Mouse (Mus musculus) left cerebral cortex, postnatal 14 days (tissue): ENCODE measurements around the gene Pip4k2c. TPM values are rescaled to one million over a fixed set of nuclear protein-coding genes. Genes with fewer than 3 reads are reported as not detected.

ENCODE experiments used
- DNase-seq, 2 experiments: peaks; one replicate each; pipeline ENCODE4 v3.0.0; 2021 to 2022; ENCODE audit warnings: low spot score in 2 of 2, mixed read lengths in 1 of 2
- intact Hi-C: fragments of 180-260 bp; cut with DNase I; formaldehyde crosslinking; loops from one replicate; pipeline ENCODE4 v1.15.1; 2025
- long read RNA-seq, 2 experiments: library from polyadenylated mRNA; stranded (forward); transcript quantifications; one replicate each; pipeline ENCODE4 v2.0.0; 2021
- total RNA-seq, 2 experiments: library from RNA; stranded (reverse); gene quantifications; 2 replicates each; pipeline ENCODE4 v1.2.3; 2021

The Pip4k2c gene
- total RNA-seq: 10 to 100 TPM; 63.6 to 78.9 TPM
- long read RNA-seq, experiment 1, transcript Pip4k2c-201 (10 exons, 3,307 nt): major isoform, 76 of 100 reads
- long read RNA-seq, experiment 1, partial matches to known transcripts: 17 of 100 reads
- long read RNA-seq, experiment 1, other reads (novel, unspliced or antisense): 7 of 100 reads
- long read RNA-seq, experiment 2, transcript Pip4k2c-201 (10 exons, 3,307 nt): major isoform, 80 of 97 reads
- long read RNA-seq, experiment 2, partial matches to known transcripts: 15 of 97 reads
- long read RNA-seq, experiment 2, other reads (novel, unspliced or antisense): 2 of 97 reads

GRCm38 (mm10) chr10:127211414-127211854 lies at the start of gene Pip4k2c:
TSS of gene Pip4k2c (minus strand) at chr10:127211585.
- intact Hi-C loops: no loop called here

GRCm38 (mm10) chr10:127258489-127258888 lies 47.1 kb upstream of the Pip4k2c start:
- intact Hi-C loops: no loop called here
- DNase-seq: no peak

More at GRCm38 (mm10) chr10:127211414-127211854, at the start of gene Pip4k2c:
- peak; percentile 85 to 88 for DNase-seq

- intact Hi-C loops: no loop called here
- DNase-seq: no peak
These were observed 46.4 kb upstream of the Pip4k2c start for GRCm38 (mm10) chr10:127257790-127258189.

GRCm38 (mm10) chr10:127255625-127256345 lies 44.4 kb upstream of the Pip4k2c start:
- intact Hi-C loops: no loop called here
- DNase-seq: peak; percentile 40 to 81

GRCm38 (mm10) chr10:127250810-127251209 lies 39.4 kb upstream of the Pip4k2c start:
- no peak for DNase-seq
- intact Hi-C loops: no loop called here

GRCm38 (mm10) chr10:127238241-127238824 lies 26.9 kb upstream of the Pip4k2c start:
- intact Hi-C loops: no loop called here
- DNase-seq: no peak

- intact Hi-C loops: no loop called here
These were observed 25.2 kb upstream of the Pip4k2c start for GRCm38 (mm10) chr10:127236541-127236940.

GRCm38 (mm10) chr10:127233141-127233540 lies 21.8 kb upstream of the Pip4k2c start:
- intact Hi-C loops: no loop called here
- DNase-seq: no peak

More at GRCm38 (mm10) chr10:127236541-127236940, 25.2 kb upstream of the Pip4k2c start:
- DNase-seq: no peak

GRCm38 (mm10) chr10:127231741-127232140 lies 20.4 kb upstream of the Pip4k2c start:
- DNase-seq: no peak
- intact Hi-C loops: no loop called here

GRCm38 (mm10) chr10:127230693-127231092 lies 19.3 kb upstream of the Pip4k2c start:
- no peak for DNase-seq
- intact Hi-C loops: no loop called here

- DNase-seq: peak; percentile 59 to 65
- intact Hi-C loops: loop anchor here (1.0 to 5.0 kb wide), 2 partner anchors 52 to 107 kb away; partner anchors contain the start of gene Os9
These were observed 17.5 kb upstream of the Pip4k2c start for GRCm38 (mm10) chr10:127228897-127229296.

GRCm38 (mm10) chr10:127227163-127227562 lies 15.8 kb upstream of the Pip4k2c start:
- intact Hi-C loops: loop anchor here (5.0 kb wide), 1 partner anchor 105 kb away; the partner anchor contains the start of gene Os9
- no peak for DNase-seq

GRCm38 (mm10) chr10:127226318-127226895 lies 15.0 kb upstream of the Pip4k2c start:
- intact Hi-C loops: loop anchor here (5.0 kb wide), 1 partner anchor 104 kb away; the partner anchor contains the start of gene Os9
- no peak for DNase-seq

- intact Hi-C loops: loop anchor here (5.0 kb wide), 1 partner anchor 103 kb away; the partner anchor contains the start of gene Os9
- peak; percentile 48 to 69 for DNase-seq
These were observed 14.3 kb upstream of the Pip4k2c start for GRCm38 (mm10) chr10:127225732-127226131.

- DNase-seq: no peak
- intact Hi-C loops: loop anchor here (5.0 kb wide), 1 partner anchor 103 kb away; the partner anchor contains the start of gene Os9
These were observed 13.8 kb upstream of the Pip4k2c start for GRCm38 (mm10) chr10:127225213-127225612.

- intact Hi-C loops: no loop called here
- no peak for DNase-seq
These were observed 7.0 kb upstream of the Pip4k2c start for GRCm38 (mm10) chr10:127218339-127218738.

GRCm38 (mm10) chr10:127217177-127217576 lies 5.8 kb upstream of the Pip4k2c start:
- intact Hi-C loops: no loop called here
- no peak for DNase-seq

- no peak for DNase-seq
- intact Hi-C loops: no loop called here
These were observed 5.1 kb upstream of the Pip4k2c start for GRCm38 (mm10) chr10:127216456-127216855.

- intact Hi-C loops: no loop called here
- DNase-seq: no peak
These were observed 3.0 kb upstream of the Pip4k2c start for GRCm38 (mm10) chr10:127214422-127214803.
